Mouse (Mus musculus) right cerebral cortex, postnatal 14 days (tissue): Measurements from ENCODE around the gene Erc2.

Source experiments
- DNase-seq: peaks from one replicate; pipeline ENCODE4 v3.0.0; 2022

Gene Erc2

DNA sequence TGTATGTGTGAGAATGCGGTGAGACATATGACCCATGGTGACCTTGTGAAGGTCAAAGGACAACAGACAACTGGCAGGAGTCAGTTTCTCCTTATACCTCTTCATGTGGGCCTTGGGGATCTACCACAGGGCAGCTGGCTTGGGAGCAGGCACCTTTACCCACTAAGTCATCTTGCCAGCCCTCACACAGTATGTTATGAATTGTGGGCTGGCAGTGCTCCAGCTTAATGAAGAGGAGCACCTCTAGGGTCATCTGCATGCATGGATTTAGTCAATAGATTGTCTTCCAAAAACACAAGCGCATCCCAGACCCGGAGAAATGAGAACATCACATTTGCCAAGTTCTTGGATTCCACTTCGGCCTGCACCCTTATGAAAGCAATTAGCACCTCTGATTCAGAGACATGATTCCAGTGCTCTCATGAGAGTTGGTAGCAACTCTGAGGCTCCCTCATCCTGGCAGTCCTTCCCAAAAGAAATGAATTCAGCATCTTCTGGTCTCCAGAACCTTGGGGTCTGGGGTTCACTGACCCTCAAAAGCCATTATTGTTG, 787.6 kb downstream of the Erc2 start:
- no peak for DNase-seq

DNA sequence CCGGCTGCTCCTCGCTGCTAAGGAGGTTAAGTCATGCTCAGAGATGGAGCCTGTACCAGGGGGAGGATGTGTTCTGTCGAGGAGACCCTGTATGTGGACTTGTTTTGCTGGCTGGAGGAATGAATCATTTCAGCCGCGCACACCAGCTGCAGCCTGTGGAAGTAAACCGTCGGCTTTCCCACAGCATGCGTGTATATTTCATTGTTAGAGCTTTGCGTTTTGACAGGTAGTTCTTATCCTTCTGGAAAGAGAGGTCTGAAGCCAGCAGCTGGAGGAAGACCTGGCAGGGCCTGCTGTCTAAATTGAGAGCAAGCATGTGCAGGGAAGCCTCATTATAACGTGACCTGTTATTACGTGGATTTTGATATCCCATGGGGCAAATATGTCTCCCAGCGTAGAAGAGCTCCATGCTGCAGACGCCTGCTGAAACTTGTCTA, 788.6 kb downstream of the Erc2 start:
- no peak for DNase-seq

DNA sequence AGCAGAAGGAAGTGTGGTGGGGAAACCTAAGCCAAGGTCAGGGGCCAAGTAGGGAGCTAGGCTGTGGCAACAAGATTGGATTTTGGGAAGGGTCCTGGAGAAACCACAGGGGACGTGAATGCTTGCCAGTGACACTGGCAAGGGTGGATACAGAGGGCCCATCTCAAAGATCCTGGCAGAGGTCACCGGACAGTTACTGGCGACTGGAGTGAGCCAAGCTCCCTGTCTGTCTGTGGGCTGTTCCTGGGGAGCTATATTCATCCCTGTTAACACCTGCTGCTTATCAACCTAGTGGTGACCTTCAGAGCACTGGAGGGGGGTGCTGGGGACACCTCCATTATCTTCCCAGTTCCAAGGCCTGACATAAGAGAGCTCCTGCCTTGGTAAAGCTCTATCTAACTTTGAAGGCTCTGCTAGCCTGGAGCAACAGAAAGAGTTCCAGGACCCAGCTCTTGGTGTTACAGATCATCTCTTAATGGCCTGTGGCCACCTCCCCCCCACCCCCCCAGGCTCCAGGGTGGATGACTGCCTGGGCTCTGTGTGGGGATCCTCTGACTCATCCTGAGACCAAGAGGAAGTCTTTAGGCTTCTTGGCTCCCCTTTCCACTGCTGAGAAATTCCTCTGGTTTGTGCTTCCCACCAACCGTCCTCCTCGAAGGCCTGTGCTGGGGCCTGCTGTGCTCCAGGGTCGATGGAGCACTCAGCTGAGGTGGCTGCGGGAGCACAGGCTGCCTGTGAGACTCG, 790.2 kb downstream of the Erc2 start:
- DNase-seq = no peak

DNA sequence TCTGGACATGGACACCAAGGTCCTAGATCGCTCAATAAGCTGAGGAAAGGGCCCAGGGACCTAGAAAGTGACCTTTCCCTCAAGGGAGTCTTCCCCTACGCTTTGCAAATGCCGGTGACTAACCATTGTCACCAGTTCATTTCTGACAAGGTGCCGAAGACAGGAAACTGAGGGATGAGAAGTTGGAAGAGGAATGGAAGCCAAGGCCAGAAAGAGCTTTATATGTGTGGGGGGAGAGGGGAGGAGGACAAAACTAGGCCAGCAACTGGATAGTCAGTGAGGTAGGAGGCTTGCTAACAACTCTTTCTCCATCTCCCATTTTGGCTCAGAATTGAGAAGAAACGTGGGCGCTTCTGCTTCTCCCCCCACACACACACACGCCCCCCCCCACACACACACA, 791.3 kb downstream of the Erc2 start:
- DNase-seq = no peak

DNA sequence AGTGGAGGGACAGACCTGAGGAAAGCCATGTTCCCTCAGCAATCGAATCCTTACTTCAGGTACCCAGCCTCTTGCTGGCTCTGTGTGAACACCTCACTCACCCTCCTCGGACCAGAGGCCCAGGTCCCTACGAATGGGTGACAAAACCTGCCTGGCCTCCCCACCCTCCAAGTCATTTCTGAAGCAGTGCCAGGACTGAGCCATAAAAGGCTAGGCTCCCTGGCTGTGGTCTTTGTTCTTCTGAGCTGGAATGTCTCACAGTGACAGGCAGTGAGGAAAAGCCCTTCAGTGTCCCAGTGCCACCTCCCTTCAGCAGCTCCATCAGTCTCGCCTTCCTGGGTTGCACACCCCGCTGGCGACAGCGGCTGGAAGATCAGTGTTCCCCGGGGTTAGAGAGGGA, 794.8 kb downstream of the Erc2 start:
- DNase-seq = no peak

DNA sequence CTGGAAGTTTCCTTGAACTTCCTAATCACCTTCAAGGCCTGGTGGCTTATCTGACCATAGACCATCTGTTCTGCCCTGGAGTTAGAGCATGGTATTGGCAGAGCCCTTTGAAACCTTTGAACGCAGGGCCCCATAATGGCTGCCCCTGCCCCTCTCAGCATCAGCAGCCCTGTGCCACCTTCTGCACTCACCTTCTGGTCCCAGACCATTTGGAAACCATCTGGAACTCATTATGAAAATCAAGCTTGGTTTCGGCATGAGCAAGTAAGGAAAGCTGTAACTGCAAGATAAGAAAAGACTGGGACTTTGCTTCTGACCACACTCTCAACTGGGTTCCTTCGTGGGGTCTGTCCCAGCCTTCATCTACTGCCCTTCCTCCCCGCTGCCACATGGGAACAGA, 796.3 kb downstream of the Erc2 start:
- no peak for DNase-seq

DNA sequence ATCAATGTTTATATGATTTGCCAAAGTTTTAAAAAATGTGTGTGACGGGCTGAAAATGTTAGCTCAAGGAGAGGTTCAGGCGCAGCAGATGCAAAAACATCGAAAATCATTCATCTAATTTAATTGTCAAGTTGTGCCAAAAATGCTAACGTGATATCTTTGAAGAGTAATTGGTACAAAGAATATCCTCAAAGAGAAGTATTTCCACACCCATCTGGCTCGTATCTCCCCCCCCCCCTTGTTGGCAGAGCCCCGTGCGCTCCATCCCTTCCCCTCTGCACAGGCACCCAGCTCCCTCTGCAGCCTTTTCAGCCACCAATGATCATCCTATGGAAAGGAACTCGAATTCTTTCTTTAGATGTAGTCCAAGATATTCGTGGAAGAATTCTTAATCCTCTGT, 797.0 kb downstream of the Erc2 start:
- no peak for DNase-seq

DNA sequence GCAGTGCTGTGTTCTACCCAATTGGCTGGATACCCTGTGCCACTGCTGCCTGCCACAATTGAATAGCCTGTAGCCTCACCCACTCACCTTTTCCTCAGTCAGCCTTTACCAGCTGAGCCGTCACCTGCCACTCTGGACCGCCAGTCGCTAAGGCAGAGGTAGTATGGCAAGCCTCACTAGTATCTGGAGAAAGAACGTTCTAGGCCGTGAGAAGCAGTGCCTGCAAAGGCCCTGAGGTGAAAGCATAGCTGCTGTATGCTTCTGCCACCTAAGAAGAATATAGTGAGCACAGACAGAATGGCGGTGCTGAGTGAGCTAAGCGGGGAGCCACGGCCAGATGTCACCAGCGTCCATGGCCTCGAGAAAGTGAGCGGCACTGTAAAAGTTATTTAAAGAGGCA, 798.4 kb downstream of the Erc2 start:
- DNase-seq = no peak

DNA sequence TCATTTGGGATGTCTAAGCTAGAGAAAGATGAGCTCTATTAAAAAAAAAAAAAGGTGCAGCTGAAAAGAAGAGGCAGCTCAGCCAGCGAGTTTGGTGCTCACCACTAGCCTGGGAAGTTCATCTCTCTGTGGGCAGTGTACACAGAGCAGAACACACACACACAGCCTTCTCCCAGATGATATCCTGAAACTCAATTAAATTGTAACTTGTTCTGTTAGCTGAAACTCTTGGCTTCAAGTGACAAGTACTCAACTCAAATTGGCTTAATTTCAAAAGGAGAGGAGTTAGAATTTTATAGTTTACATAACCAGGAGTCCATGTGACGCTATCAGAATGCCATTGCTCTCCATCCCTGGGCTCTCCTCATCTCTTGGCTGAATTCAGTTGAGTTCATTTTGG, 804.4 kb downstream of the Erc2 start:
- no peak for DNase-seq

DNA sequence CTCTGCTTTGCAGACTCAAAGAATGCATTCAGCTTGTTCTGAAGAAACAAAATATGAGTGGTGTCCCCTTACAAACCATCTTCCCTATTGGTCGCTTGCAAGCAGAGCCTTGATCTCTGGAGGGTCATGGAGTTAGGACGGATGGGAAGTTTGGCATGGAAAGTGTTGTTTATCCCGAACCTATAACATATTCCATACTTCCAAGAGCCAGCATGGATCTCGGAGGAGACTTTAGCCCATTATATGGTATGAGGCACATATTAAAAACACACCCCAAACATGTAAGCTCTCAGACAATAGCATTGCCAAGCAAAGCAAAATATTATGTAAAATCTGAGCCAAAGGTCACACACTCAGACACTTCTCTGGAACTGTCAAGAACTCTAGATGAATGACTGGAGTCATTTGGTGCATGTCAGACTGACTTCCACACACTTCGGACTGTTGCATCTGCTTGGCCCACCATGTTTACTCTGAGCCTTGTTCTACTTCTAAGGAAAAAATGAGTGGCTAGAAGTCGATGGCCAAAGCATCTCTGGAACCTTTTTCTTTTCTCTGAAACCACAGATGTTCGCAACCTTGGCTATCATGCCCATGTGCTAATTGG, 809.6 kb downstream of the Erc2 start:
- DNase-seq = no peak

DNA sequence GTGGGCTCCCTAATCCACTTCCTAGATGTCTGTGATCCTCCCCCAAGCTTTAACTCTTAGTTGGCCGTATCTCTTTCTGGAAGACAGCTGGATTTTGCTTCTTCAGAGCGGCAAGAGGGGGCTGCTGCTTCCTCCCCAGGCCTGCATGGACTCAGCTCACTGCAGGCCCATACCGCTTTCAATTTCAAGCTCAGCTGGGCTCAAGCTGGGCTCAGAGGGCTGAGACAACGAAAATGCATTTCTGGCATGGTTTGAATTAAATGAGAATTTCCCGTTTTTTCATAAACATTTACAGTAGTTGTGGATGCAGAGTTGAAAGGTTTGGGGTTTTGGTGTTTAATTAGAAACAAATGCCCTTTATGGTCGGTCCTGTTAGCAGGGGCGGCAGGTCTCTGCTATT, 812.8 kb downstream of the Erc2 start:
- no peak for DNase-seq

DNA sequence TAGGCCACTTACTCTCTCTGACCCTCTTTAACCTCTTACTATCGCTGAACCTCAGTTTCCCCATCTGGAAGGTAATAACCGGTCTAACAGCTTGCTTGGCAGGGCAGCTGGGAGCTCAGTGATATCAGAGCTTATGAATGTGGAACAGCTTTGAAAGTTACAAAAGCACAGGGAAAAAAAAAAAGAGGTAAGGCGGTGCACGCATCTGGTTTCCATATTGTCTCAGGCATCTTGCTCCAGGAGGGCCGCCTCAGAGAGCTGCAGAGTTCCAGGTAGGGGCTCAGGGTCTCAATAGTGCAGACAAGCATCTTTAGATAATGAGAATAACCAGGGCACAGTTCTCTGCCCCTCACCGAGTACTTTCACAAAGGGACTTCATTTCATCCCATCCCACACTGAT, 816.9 kb downstream of the Erc2 start:
- no peak for DNase-seq

DNA sequence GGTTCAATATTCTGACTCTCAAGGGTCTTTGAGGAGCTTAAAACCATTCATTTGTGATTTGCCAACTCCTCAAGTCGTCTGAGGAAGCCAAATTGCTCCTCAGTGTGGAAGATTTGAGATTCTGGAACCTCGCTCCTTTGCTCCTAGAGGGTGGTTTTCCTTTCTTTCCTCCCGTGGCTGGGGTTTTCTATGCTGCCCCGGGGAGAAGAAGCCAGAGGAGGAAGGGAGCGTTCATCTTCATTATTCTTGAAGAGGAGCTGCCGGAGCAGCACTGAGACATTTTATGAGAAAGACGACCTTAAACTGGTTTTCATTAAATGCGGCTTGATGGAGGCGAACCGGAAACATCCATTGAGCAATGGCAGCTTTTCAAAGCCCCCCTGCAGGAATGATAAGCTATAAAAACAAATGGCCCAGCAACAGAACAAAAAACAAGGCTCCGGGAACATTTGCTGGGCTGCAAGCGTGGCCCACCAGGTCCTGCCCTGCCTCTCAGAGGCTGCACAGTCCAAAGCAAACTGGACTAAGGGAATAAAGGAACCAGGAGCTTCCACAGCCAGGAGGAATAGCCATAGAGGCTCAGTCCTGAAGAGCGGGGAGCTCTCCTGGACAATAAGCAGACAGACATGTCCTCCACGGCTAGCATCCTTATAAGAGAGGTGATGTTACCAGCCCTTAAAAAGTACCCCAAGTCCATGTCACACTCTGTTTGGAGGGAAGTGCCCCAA, 819.2 kb downstream of the Erc2 start:
- DNase-seq = no peak

DNA sequence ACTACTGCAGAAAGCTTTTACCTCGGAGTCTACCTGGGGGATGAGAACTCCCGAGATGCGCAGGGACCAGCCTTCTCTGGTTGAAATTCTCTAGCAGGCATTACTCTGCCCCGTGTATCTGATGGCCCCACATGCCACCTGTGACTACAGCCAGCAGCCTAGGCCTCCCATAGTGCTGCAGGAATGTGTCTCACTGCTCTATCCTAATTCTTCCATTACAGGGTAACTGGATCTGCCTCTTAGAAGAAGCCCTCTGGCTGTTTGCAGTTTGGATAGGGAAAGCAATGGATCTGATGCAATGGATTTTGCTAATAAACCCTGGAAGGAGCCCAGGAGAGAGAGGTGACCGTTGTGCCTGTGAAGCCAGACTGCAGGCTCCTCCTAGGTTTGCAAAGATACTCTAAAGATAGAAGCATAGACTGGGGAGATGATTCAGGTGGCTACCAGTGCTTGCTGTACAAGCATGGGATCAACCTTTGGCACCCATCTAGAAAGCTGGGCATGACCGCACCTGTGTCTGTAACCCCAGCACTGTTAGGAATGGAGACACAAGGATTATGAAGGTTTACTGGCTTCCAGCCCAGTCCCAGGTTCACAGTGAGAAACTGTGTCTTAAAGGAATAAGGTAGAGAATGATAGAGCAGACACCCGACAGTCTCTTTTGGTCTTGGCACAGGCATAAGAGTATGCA, 821.2 kb downstream of the Erc2 start:
- DNase-seq = no peak

DNA sequence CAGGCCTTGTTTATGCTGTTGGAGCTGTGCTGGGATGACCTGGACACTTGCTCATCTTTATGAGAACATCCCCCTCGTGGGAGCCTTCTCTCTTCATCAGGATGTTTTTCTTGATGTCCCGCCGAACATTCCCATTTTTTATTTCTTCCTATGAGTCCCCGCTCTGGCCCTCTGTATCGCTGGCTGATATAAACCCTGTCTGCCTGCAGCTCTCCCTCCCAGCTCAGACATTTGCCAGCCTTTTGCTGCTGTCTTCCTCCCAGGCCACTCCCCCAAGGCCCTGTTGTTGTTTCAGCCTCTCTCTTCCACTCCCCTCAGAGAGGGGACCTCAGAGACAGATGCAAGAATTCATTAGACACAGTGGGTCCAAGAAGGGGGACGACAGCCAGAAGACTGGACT, 823.5 kb downstream of the Erc2 start:
- no peak for DNase-seq

DNA sequence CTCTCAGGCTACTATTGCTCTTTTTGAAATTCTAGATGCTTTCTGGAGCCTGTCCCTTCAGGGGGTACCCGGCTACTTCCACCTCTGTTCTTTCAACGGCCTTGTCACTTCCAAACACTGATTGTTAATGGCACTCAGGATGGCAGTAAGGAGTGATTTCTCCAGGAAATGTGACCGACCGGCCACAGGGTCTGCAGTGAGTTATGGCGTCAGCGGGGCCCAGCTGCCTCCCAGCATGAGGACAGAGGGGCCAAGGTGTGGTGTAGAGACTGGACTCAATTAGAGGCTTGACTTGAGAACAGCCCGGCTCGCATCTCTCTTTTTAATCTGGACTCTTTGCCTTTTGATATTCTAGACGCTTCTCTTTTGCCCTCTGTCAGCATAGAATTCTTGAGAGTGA, 829.5 kb downstream of the Erc2 start:
- no peak for DNase-seq

DNA sequence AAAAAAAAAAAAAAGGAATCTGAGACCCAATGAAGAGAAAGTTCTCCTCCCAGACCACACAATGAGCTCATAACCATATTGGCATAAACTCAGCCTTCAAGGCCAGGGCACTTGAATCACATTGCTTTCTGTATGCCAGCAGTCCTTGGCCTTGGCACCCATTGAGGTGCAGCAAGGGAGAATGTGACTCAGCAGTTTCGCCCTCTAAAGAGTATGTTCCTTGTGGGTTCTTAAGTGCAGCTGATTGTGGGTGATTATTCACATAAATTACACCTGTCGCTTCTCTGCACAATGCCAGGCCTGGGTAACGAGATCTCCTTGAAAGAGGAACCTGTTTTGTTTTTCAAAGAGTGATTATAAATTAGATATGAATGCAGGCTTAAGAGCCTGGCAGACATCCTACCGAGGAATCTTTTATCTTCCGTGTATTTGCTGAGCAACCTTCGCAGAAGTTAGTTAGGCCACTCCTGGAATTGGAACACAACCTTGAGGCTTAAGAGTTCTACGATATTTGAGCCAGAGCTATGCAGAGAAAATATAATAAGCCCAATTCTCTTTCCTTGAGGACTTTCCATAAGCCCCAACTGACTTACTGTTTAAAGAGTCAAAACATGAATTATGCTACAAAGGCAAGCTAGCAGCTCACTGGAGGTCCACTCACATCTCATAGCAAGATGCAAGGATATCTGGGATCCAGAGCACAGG, 834.3 kb downstream of the Erc2 start:
- DNase-seq = no peak

DNA sequence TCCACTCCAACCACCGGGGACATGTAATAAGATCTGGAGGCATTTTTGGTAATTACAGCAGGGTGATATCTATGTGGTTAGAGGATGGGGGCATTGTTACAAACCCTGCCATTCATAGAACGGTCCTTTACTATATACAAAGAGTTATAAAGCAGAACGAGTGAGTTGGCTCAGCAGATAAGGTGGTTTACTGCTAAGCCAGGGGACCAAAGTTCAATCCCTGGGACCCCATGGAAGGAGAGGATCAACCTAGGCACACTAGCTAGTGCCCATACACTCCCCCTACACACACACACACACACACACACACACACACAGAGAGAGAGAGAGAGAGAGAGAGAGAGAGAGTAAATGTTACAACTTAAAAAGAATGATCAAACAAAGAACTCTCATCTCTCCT, 835.2 kb downstream of the Erc2 start:
- no peak for DNase-seq

DNA sequence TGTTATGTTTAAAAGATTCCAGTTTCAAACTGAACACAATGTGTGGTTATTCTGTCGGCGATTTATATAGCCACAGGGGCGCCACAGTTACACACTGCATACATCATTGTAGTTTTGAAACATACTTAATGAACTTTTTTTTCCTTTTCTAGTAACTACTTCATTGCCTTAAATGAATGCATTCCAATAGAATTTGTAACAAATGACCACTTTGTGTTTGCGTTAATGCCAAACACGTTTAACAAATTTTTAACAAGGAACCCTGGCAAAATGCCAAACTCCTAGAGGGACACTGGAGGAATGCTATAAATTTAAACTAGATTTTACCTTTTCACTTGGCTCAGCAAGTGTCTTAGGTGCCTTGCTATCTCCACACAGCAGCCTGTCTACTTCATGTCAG, 845.7 kb downstream of the Erc2 start:
- DNase-seq = no peak

DNA sequence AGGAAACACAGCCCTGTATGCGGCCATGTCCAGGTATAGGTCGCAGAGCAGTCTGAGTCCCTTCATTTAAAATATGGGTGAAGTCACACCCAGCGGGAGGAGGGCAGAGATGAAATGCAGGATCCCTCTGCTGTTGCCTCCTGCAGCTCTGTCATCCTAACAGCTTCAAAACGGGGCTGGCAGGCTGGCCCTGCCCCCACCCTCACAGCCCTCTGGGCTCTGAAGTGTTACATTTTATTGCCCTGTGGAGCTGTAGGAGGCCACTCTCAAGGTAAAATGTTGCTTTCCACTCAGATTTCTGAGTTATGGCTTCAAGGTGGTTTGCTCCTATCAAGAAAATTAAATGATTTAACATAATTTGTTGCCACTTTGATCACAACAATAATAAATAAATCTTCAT, 847.5 kb downstream of the Erc2 start:
- no peak for DNase-seq

DNA sequence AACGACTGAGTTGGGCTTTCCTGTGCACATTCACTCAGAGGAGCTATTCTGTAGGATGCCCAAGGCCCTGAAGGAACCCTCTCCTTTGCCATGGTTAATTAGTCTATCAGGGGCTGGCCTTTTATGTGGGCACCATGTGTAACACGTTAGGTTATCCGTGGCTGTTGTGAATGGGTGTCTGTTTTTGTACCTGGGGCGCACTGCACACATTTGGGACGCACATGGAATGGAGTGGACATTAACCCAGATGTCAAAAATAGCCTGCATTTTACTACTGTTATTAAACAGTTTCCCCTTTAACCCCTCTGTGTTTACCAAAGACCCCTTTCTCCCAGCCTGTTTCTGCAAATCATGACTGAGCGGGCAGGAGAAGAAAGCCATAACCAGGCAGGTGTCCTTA, 848.0 kb downstream of the Erc2 start:
- DNase-seq = no peak

DNA sequence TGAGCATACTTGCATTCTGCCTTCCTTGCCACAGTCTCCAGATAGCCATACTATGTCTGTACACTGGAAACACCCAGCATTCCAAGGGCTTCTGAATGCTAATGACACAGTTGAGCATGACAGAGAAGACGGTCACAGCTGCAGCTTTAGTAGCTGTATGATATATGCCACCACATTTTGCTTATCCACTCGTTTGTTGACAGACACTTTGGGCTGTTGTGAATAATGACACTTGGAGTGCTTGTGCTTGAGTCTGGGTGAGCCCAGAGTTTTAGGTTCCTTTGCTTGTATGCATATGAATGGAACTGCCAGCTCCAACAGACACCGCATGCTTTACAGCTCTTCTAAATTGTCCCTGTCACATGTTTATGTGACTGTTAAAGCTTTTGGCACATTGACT, 852.8 kb downstream of the Erc2 start:
- no peak for DNase-seq

DNA sequence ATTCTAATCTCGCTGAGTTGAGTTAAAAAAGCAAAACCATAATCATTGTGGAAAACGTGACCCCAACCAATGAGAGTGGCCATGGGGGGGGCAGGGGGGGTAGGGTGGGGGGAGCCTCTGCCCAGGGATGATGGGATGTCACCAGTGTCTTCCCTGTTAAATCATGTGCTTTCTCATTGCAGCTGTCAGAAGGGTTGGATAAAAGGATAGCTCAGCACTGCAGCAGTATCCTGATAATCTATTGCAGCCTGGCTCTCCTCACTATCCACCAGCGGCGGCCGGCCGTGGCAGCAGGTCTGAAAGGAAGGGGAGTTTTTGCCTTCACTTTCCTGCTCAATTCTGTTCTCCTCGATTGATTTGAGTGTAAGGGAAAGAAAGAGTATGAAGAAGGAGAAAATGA, 853.2 kb downstream of the Erc2 start:
- DNase-seq = no peak
